Mouse (Mus musculus): ENCODE data around the gene Nrg4. TPM values are rescaled to one million over a fixed set of nuclear protein-coding genes. Genes with fewer than 3 reads are reported as not detected.

Nrg4 gene
- polyA plus RNA-seq (2015; fragmentation: Nextera tagmentation; extraction: Ambion mirVana) = 1.1 and 2.1 TPM in 2 replicates

DNA sequence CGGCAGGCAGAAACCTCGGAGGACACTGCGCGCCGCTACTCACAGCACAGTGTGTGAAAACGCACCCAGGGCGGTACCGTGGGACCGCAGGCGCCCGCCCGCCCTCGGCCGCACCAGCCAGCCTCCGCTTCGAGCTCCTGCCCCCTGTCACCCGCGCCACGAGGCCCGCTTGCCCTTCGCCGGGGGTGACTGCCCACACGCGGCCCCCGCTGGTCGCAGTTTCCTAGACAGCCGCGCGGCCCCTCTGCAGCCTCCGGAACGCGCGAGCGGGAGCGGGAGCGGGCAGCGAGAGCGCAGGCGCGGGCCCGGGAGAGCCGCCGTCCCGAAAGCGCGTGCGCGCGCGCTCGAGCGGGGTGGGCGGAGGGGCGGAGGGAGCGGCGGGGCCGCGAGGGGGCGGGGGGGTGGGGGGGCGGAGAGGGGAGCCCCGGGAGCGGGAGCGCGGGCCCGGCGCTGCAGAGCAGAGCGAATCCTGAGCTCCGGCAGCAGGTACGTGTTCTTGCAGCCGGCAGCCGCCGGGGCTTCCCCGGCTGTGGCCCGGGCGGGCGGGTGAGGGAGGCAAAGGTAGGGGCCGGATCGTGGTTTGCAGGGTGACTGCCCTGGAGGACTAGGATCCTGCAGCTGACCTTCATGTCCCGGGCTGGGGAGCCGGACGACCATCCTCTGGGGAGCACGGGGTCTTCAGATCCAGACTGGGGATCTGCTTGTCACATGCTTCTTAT lies at the start of gene Nrg4, which contains the start of gene Tmem266:
TSS of gene Nrg4 (minus strand) at position 330 of the 719 bp plus-strand sequence.
TSS of gene Tmem266 (plus strand) at position 399 of the 719 bp plus-strand sequence.

DNA sequence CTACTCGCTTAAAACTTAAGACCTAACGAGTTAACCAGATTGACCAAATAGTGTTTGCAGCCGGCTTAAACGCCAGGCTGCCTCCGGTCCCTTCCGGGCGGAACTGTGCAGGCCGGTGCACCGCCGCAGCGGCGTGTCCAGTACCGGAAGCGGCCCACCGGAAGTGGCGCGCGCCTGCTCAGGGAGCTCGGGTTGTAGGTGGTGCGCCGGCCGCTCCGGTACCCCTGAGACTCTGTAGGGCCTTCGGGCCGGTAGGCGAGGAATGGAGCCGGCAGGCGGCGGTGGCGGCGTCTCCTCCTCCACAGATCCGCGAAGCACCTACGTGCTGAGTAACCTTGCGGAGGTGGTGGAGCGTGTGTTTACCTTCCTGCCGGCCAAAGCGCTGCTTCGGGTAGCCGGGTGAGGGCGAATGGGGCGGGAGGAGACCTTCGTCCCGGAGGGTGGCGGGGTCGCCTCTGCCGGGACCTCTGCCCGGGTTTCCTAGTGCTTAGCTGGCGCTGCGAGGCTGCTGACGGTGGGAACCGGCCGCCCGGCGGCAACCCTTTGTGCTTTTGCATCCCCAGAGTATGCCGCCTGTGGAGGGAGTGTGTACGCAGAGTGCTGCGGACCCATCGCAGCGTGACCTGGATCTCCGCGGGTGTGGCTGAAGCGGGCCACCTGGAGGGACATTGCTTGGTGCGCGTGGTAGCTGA lies 117.7 kb downstream of the Nrg4 start, which contains the start of gene Fbxo22:
TSS of gene Fbxo22 (plus strand) at position 136 of the 692 bp plus-strand sequence.

Other genes with a start within 250 kb of the Nrg4 start
- 22.0 and 27.9 TPM in 2 replicates for gene Ube2q2, start 178.0 kb downstream of the Nrg4 start, polyA plus RNA-seq (2015; fragmentation: Nextera tagmentation; extraction: Ambion mirVana)
- 28.9 and 37.8 TPM in 2 replicates for gene Fbxo22, start 117.9 kb downstream of the Nrg4 start, polyA plus RNA-seq (2015; fragmentation: Nextera tagmentation; extraction: Ambion mirVana)
- 0.39 and 0.50 TPM in 2 replicates for gene Tmem266, start 69 bp upstream of the Nrg4 start, polyA plus RNA-seq (2015; fragmentation: Nextera tagmentation; extraction: Ambion mirVana)
- 299 and 578 TPM in 2 replicates for gene Etfa, start 185.4 kb upstream of the Nrg4 start, polyA plus RNA-seq (2015; fragmentation: Nextera tagmentation; extraction: Ambion mirVana)
- not detected in 2 replicates for gene Isl2, start 211.8 kb upstream of the Nrg4 start, polyA plus RNA-seq (2015; fragmentation: Nextera tagmentation; extraction: Ambion mirVana)

Measured in adrenal gland, postnatal 0 days (tissue).